Mouse (Mus musculus) erythroblast, embryonic 14.5 days (primary cell): ENCODE measurements around the gene Aldh3b3. TPM values are rescaled to one million over a fixed set of nuclear protein-coding genes. Genes with fewer than 3 reads are reported as not detected.

Experiments used
- H3K27me3 ChIP-seq: 2 replicates; pipeline ENCODE4 v1.6.1; 2012; ENCODE audit warnings: inconsistent platforms; ENCODE audit not compliant: control insufficient read depth
- H3K36me3 ChIP-seq: 2 replicates; pipeline ENCODE4 v1.6.1; 2012; ENCODE audit warnings: mild to moderate bottlenecking, inconsistent platforms; ENCODE audit not compliant: control insufficient read depth
- H3K4me1 ChIP-seq: 2 replicates; pipeline ENCODE4 v1.6.1; 2012; ENCODE audit warnings: inconsistent platforms; ENCODE audit not compliant: control insufficient read depth
- H3K4me3 ChIP-seq: replicated peaks from 2 replicates; pipeline ENCODE3; 2012; ENCODE audit warnings: moderate library complexity, mild to moderate bottlenecking, inconsistent platforms
- H3K9me3 ChIP-seq: 2 replicates; pipeline ENCODE4 v1.6.1; 2012; ENCODE audit warnings: low read length, inconsistent platforms, mixed read lengths; ENCODE audit not compliant: control insufficient read depth
- GATA1 ChIP-seq: IDR thresholded peaks from 2 replicates; pipeline ENCODE4 v1.6.1; 2012; ENCODE audit warnings: low read length, inconsistent platforms, mixed read lengths
- TAL1 ChIP-seq: IDR thresholded peaks from 3 replicates; pipeline ENCODE4 v1.6.1; 2012; ENCODE audit warnings: low read length, inconsistent platforms, mixed read lengths
- polyA plus RNA-seq: library from polyadenylated mRNA; stranded (reverse); fragments of >175 nt; gene quantifications from 2 replicates; pipeline ENCODE4 v1.2.3, GENCODE M21; 2012

Gene Aldh3b3
- polyA plus RNA-seq, 1 experiment: not detected

- no peaks in the 10 kb centered on the region for H3K36me3 ChIP-seq
- H3K4me1 ChIP-seq: peaks cover 11% of the 10 kb centered on the region
- H3K4me3 ChIP-seq: no peak overlapping the region
- no peaks in the 10 kb centered on the region; the same call in 1 of the 2 replicates for H3K27me3 ChIP-seq
- H3K9me3 ChIP-seq: no peaks in the 10 kb centered on the region
- no peak for TF ChIP-seq GATA1
- no peak for TF ChIP-seq TAL1
Measured at GRCm38 (mm10) chr19:3924190-3924589, 34.3 kb upstream of the Aldh3b3 start.

DNA sequence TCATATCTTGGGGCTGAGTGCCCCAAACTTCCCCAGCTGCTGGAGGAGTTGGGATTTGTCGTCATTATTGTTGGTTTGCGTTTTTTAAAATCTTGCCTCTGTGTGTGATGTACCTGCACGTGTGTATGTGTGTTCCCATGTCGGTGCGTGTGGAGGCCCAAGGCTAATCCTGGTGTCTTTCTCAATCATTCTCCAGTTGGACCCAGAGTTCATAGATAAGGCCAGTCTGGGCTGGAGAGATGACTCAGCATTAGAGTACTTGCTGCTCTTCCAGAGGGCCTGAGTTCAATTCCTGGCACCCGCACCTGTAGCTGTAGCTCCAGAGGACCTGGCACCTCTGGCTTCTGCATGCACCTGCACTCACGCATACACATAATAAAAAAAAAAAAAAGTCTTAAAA, 33.6 kb upstream of the Aldh3b3 start:
- peaks cover 12% of the 10 kb centered on the region for H3K4me1 ChIP-seq
- H3K9me3 ChIP-seq: no peaks in the 10 kb centered on the region
- H3K27me3 ChIP-seq: no peaks in the 10 kb centered on the region; the same call in 1 of the 2 replicates
- H3K36me3 ChIP-seq: no peaks in the 10 kb centered on the region
- H3K4me3 ChIP-seq: no peak overlapping the region
- TF ChIP-seq TAL1: no peak
- TF ChIP-seq GATA1: no peak

DNA sequence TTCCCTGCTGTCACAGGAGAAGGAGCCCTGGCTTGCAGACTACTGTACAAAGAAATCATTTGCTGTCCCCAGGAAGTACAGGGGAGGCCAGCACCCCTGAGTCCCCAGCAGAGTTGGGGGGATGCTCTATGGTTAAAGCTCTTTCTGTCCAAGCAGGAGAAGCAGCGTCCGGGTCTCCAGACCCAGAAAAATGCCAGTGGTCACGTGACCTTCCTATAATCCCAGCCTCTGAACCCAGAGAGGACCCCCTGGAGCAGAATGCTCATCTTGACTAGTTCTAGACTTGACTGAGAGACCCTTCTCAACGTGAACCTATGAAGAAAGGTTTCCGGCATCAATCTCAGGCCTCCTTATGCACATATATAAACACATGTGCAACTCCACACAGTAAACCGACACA, 32.6 kb upstream of the Aldh3b3 start:
- Histone ChIP-seq H3K36me3 (no peaks in the 10 kb centered on the region), H3K27me3 (no peaks in the 10 kb centered on the region; the same call in 1 of the 2 replicates), H3K4me1 (peaks cover 12% of the 10 kb centered on the region), H3K4me3 (no peak overlapping the region), H3K9me3 (no peaks in the 10 kb centered on the region)
- TF ChIP-seq GATA1 (no peak), TAL1 (no peak)

GRCm38 (mm10) chr19:3926279-3926678, 32.2 kb upstream of the Aldh3b3 start:
- no peaks in the 10 kb centered on the region for H3K36me3 ChIP-seq
- H3K4me1 ChIP-seq: peaks cover 12% of the 10 kb centered on the region
- H3K27me3 ChIP-seq: no peaks in the 10 kb centered on the region; the same call in 1 of the 2 replicates
- no peak overlapping the region for H3K4me3 ChIP-seq
- TF ChIP-seq GATA1 (no peak), TAL1 (no peak)
- no peaks in the 10 kb centered on the region for H3K9me3 ChIP-seq

GRCm38 (mm10) chr19:3926685-3927084, 31.8 kb upstream of the Aldh3b3 start:
- Histone ChIP-seq H3K36me3 (no peaks in the 10 kb centered on the region), H3K4me3 (no peak overlapping the region), H3K9me3 (no peaks in the 10 kb centered on the region), H3K27me3 (no peaks in the 10 kb centered on the region; the same call in 1 of the 2 replicates), H3K4me1 (peaks cover 12% of the 10 kb centered on the region)
- TF ChIP-seq TAL1: no peak
- no peak for TF ChIP-seq GATA1

DNA sequence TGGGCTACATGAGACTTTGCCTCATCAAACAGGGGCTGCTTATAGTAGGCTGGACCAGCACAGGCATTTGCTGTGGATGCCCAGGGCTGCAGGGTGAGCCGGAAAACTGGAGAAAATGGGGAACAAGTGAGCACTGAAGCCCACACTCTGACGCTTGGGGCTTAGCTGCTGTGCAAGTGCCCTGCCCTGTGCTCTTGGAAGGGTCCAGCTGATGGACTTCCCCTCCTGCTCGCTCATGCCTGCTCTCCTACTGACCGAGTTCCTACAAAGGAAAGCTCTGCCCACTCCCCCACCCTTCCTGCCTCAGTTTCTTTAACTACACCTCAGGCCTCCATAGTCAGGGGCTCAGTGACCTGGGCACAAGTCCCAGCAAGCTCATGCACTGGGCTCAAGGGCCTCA, 30.5 kb upstream of the Aldh3b3 start:
- H3K9me3 ChIP-seq: no peaks in the 10 kb centered on the region
- no peak overlapping the region for H3K4me3 ChIP-seq
- no peaks in the 10 kb centered on the region for H3K36me3 ChIP-seq
- TF ChIP-seq TAL1: no peak
- TF ChIP-seq GATA1: no peak
- peaks cover 12% of the 10 kb centered on the region for H3K4me1 ChIP-seq
- H3K27me3 ChIP-seq: no peaks in the 10 kb centered on the region; the same call in 1 of the 2 replicates

DNA sequence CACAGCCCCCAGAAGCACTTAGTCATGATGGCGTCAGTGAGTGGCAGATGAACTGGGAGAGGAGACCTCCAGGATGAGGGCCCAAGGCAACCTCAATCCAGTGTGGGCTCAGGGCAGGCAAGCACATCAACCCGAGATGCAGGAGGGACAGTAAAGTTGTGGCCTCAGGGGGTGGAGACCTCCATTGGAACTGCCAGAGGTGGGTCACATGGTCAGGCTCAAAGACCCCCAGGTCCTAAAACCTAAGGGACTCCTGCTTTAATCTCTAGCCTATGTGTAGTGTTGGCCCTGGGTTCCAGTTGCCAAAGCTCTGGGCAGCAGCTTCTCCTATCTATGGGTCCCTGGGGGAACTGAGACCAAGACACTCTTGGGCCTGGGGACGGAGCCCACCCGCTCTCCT, 29.7 kb upstream of the Aldh3b3 start:
- H3K9me3 ChIP-seq: no peaks in the 10 kb centered on the region
- H3K36me3 ChIP-seq: no peaks in the 10 kb centered on the region
- H3K4me1 ChIP-seq: peaks cover 12% of the 10 kb centered on the region
- H3K4me3 ChIP-seq: no peak overlapping the region
- H3K27me3 ChIP-seq: peaks cover 1% of the 10 kb centered on the region
- no peak for TF ChIP-seq TAL1
- TF ChIP-seq GATA1: no peak

DNA sequence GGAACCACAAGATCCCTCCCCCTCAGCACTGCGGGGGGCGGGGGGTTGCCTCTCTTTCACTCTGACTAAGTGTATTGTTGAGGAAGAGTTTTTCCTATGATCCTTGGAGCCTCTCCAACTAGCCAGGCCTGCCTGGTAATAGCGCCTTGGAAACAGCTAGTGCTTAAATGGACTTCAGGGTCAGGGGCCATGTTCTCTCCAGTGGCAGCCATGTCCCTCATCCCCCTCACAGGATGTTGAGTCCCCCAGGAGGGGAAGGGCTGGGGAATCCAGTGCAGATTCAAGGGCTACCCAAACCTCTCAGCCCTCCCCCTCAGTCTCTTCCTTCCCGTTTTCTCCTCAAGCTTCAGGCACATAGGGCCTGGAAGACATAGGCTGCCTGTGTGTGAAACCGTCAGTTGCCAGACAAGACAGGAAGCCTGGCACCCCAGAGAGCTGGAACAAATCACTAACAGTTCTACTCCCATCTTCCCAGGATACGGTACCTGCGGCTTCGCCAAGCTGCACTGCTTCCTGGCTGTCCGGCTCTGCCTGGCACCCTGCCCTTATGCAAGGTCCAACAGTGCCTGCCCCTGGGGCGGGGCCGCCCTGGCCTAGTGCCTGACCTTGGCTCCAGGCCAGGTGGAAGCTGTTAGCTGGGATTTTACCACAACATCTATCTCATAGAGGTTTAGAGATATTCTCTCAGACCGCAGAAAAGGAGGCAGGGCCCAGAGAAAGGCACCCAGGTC, 29.1 kb upstream of the Aldh3b3 start, which contains the start of gene Aldh3b1:
Aldh3b1 (minus strand) TSS at position 598 of the 731 bp plus-strand sequence.
- H3K4me3 ChIP-seq: no peak within 1 kb of the TSS
- peaks cover 6% of the 10 kb centered on the region for H3K27me3 ChIP-seq
- H3K36me3 ChIP-seq: no peaks in the 10 kb centered on the region
- no peak for TF ChIP-seq GATA1
- TF ChIP-seq TAL1: no peak
- H3K4me1 ChIP-seq: peaks cover 12% of the 10 kb centered on the region
- H3K9me3 ChIP-seq: no peaks in the 10 kb centered on the region

DNA sequence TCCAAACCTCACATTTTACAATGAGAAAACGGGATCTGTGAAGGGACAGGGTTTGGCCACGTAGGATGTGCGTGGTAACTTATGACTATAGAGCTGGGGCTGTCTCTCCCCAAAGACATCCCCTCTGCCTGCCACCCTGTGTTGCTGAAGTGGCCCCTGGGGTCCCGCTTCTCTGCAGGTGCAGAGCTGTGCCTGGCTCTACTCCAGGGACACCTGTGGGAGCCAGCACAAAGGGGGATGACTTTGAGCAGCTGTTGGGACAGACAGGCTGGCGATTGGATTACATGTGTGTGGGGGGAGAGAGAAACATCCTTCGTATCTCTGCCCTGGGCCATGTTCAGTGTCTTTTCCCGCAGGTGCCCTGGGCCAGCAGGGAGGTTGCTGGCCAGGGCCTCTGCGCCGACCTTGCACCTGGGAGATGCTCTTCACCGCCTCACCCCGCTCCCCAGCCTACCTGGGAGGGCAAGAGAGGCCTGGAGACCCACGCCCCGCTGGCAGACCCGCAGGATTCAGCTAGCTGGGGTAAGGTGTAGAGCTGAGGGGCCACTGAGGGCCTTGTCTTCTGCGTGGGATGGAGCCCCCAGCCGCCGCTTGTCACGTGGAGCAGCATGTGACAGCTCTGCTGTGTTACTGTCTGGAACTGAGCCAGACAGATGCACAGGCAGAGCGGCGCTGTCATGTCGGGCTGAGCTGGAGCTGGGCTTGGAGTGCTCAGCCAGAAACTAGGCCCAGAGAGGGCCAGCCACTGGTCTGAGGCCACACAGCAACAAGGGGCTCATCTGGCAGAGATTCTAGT, 28.0 kb upstream of the Aldh3b3 start:
- TF ChIP-seq TAL1 (no peak), GATA1 (no peak)
- H3K4me3 ChIP-seq: no peak overlapping the region
- peaks cover 16% of the 10 kb centered on the region for H3K27me3 ChIP-seq
- peaks cover 8% of the 10 kb centered on the region for H3K4me1 ChIP-seq
- H3K9me3 ChIP-seq: no peaks in the 10 kb centered on the region
- no peaks in the 10 kb centered on the region for H3K36me3 ChIP-seq
